Mouse (Mus musculus) MEL (cell line): Measurements from ENCODE around the gene Eif3b. TPM values are rescaled to one million over a fixed set of nuclear protein-coding genes. Genes with fewer than 3 reads are reported as not detected.

Experiments
- DNase-seq: peaks from one replicate; pipeline ENCODE4 v3.0.0; 2011; ENCODE audit warnings: low read depth, low spot score
- H3K27ac ChIP-seq: 2 replicates; pipeline ENCODE4 v1.5.1; 2012; ENCODE audit warnings: low read depth, mild to moderate bottlenecking, control low read depth, low read length, moderate library complexity; ENCODE audit not compliant: control insufficient read depth
- H3K27me3 ChIP-seq, 2 experiments: fragments of 150-350 bp in 1 of 2; sonication (generic) in 1 of 2; 2 replicates each; pipeline ENCODE4 v1.6.1; 2012; ENCODE audit warnings: low read length in 2 of 2, mild to moderate bottlenecking in 2 of 2, improper control_type of control experiment in 1 of 2, moderate library complexity in 1 of 2; ENCODE audit not compliant: insufficient read depth in 2 of 2, control insufficient read depth in 1 of 2
- H3K36me3 ChIP-seq, 2 experiments: 2 replicates each; pipeline ENCODE4 v1.6.1; 2012 to 2014; ENCODE audit warnings: low read length in 2 of 2, improper control_type of control experiment in 1 of 2, inconsistent platforms in 1 of 2, mild to moderate bottlenecking in 1 of 2; ENCODE audit not compliant: insufficient read depth in 2 of 2, control insufficient read depth in 1 of 2
- H3K4me1 ChIP-seq, 2 experiments: fragments of 150-350 bp in 1 of 2; sonication (generic) in 1 of 2; 2 replicates each; pipeline ENCODE4 v1.6.1; 2012; ENCODE audit warnings: low read length in 2 of 2, improper control_type of control experiment in 1 of 2, mild to moderate bottlenecking in 1 of 2; ENCODE audit not compliant: insufficient read depth in 2 of 2, control insufficient read depth in 1 of 2
- H3K4me3 ChIP-seq, 2 experiments: fragments of 150-350 bp in 1 of 2; sonication (generic) in 1 of 2; 2 replicates each; pipeline ENCODE4 v1.5.1; 2012; ENCODE audit warnings: low read depth in 2 of 2, low read length in 2 of 2, mild to moderate bottlenecking in 2 of 2, moderate library complexity in 2 of 2, control low read depth in 1 of 2, improper control_type of control experiment in 1 of 2; ENCODE audit not compliant: control insufficient read depth in 1 of 2, insufficient read depth in 1 of 2
- H3K79me2 ChIP-seq: 2 replicates; pipeline ENCODE4 v1.6.1; 2012; ENCODE audit warnings: mild to moderate bottlenecking, low read length, moderate library complexity; ENCODE audit not compliant: control insufficient read depth, poor library complexity, insufficient read depth
- H3K9ac ChIP-seq: 2 replicates; pipeline ENCODE4 v1.6.1; 2012; ENCODE audit warnings: low read depth, mild to moderate bottlenecking, control low read depth, low read length, moderate library complexity; ENCODE audit not compliant: control insufficient read depth, poor library complexity, severe bottlenecking
- H3K9me3 ChIP-seq: fragments of 150-350 bp; sonication (generic); replicated peaks from 2 replicates; pipeline ENCODE4 v1.6.1; 2012; ENCODE audit warnings: mild to moderate bottlenecking, low read length, improper control_type of control experiment, moderate library complexity; ENCODE audit not compliant: insufficient read depth
- CTCF ChIP-seq, 3 experiments: IDR thresholded peaks in 2 of 3; conservative IDR thresholded peaks in 1 of 3; 2 replicates each; pipeline ENCODE4 v1.5.1; 2011 to 2012; ENCODE audit warnings: low read length in 3 of 3, low read depth in 2 of 3, mild to moderate bottlenecking in 2 of 3, improper control_type of control experiment in 1 of 3, inconsistent platforms in 1 of 3, mixed read lengths in 1 of 3, moderate library complexity in 1 of 3; ENCODE audit not compliant: control insufficient read depth in 1 of 3, insufficient read depth in 1 of 3, poor library complexity in 1 of 3, severe bottlenecking in 1 of 3
- EP300 ChIP-seq, 2 experiments: IDR thresholded peaks; 2 replicates each; pipeline ENCODE4 v1.6.1; 2011; ENCODE audit warnings: improper control_type of control experiment in 2 of 2, low read length in 2 of 2, low read depth in 1 of 2, mild to moderate bottlenecking in 1 of 2
- GABPA ChIP-seq: IDR thresholded peaks from 2 replicates; pipeline ENCODE4 v1.6.1; 2012; ENCODE audit warnings: low read depth, mild to moderate bottlenecking, inconsistent platforms, low read length, improper control_type of control experiment, moderate library complexity
- GATA1 ChIP-seq: IDR thresholded peaks from 2 replicates; pipeline ENCODE4 v1.6.1; 2011; ENCODE audit warnings: low read depth, low read length, improper control_type of control experiment
- HCFC1 ChIP-seq: IDR thresholded peaks from 2 replicates; pipeline ENCODE4 v1.6.1; 2012; ENCODE audit warnings: low read depth, mild to moderate bottlenecking, inconsistent platforms, low read length, improper control_type of control experiment, moderate library complexity
- JUND ChIP-seq: IDR thresholded peaks from 2 replicates; pipeline ENCODE4 v1.6.1; 2011; ENCODE audit warnings: low read depth, mild to moderate bottlenecking, improper control_type of control experiment, low read length
- MAFK ChIP-seq: IDR thresholded peaks from 2 replicates; pipeline ENCODE4 v1.6.1; 2011; ENCODE audit warnings: low read depth, mild to moderate bottlenecking, low read length, improper control_type of control experiment, borderline replicate concordance
- MEF2A ChIP-seq: IDR thresholded peaks from 2 replicates; pipeline ENCODE4 v1.6.1; 2014; ENCODE audit warnings: low read depth, mild to moderate bottlenecking, inconsistent platforms, low read length, improper control_type of control experiment; ENCODE audit not compliant: poor library complexity, insufficient replicate concordance, severe bottlenecking; ENCODE audit errors: extremely low read depth
- MXI1 ChIP-seq: IDR thresholded peaks from 2 replicates; pipeline ENCODE4 v1.6.1; 2011; ENCODE audit warnings: mild to moderate bottlenecking, low read depth, low read length, improper control_type of control experiment
- MYB ChIP-seq: IDR thresholded peaks from 2 replicates; pipeline ENCODE4 v1.6.1; 2011; ENCODE audit warnings: mild to moderate bottlenecking, low read depth, low read length, improper control_type of control experiment
- NRF1 ChIP-seq: IDR thresholded peaks from 2 replicates; pipeline ENCODE4 v1.6.1; 2014; ENCODE audit warnings: low read depth, mild to moderate bottlenecking, inconsistent platforms, low read length, improper control_type of control experiment, moderate library complexity; ENCODE audit not compliant: poor library complexity, insufficient read depth, severe bottlenecking
- POLR2AphosphoS2 ChIP-seq: IDR thresholded peaks from 2 replicates; pipeline ENCODE4 v1.6.1; 2011; ENCODE audit warnings: low read length, improper control_type of control experiment
- POLR2AphosphoS5 ChIP-seq: IDR thresholded peaks from 2 replicates; pipeline ENCODE4 v1.6.1; 2012; ENCODE audit warnings: low read depth, borderline replicate concordance, mild to moderate bottlenecking, inconsistent platforms, low read length, moderate library complexity, mixed read lengths
- RAD21 ChIP-seq: IDR thresholded peaks from 2 replicates; pipeline ENCODE4 v1.6.1; 2011; ENCODE audit warnings: mild to moderate bottlenecking, low read depth, low read length, improper control_type of control experiment
- SIN3A ChIP-seq: IDR thresholded peaks from 2 replicates; pipeline ENCODE4 v1.6.1; 2012; ENCODE audit warnings: low read length, improper control_type of control experiment, inconsistent platforms
- SMC3 ChIP-seq: IDR thresholded peaks from 2 replicates; pipeline ENCODE4 v1.6.1; 2011; ENCODE audit warnings: low read depth, low read length, improper control_type of control experiment
- TBP ChIP-seq: IDR thresholded peaks from 2 replicates; pipeline ENCODE4 v1.8.0; 2011; ENCODE audit warnings: low read depth, low read length, improper control_type of control experiment
- TCF12 ChIP-seq: IDR thresholded peaks from 2 replicates; pipeline ENCODE4 v1.6.1; 2014; ENCODE audit warnings: low read depth, mild to moderate bottlenecking, inconsistent platforms, low read length, improper control_type of control experiment, moderate library complexity
- UBTF ChIP-seq: IDR thresholded peaks from 2 replicates; pipeline ENCODE4 v1.6.1; 2012; ENCODE audit warnings: low read depth, mild to moderate bottlenecking, inconsistent platforms, low read length, improper control_type of control experiment, moderate library complexity, borderline replicate concordance; ENCODE audit not compliant: insufficient read depth
- ZC3H11A ChIP-seq: IDR thresholded peaks from 2 replicates; pipeline ENCODE4 v1.6.1; 2012; ENCODE audit warnings: low read depth, mild to moderate bottlenecking, inconsistent platforms, low read length, improper control_type of control experiment
- ZMIZ1 ChIP-seq: IDR thresholded peaks from 2 replicates; pipeline ENCODE4 v1.6.1; 2012; ENCODE audit warnings: low read depth, mild to moderate bottlenecking, inconsistent platforms, low read length, improper control_type of control experiment, moderate library complexity
- polyA plus RNA-seq, 2 experiments: library from polyadenylated mRNA; stranded (reverse) in 1 of 2; unstranded in 1 of 2; fragments of >175 nt in 1 of 2; fragments of >200 nt in 1 of 2; gene quantifications; 2 replicates each; pipeline versions ENCODE4 v1.2.1 to v1.2.4; 2012; ENCODE audit warnings: low replicate concordance in 2 of 2, low read depth in 1 of 2; ENCODE audit not compliant: insufficient read length in 2 of 2, insufficient read depth in 1 of 2, missing spikeins in 1 of 2
- total RNA-seq: library from RNA; depleted of rRNA; stranded (reverse); fragments of 300-350 nt; gene quantifications from 2 replicates; pipeline ENCODE4 v1.2.3, GENCODE M21; 2012

The Eif3b gene
- total and polyA plus RNA-seq, 3 experiments: 303 to 580 (median 376) TPM

DNA sequence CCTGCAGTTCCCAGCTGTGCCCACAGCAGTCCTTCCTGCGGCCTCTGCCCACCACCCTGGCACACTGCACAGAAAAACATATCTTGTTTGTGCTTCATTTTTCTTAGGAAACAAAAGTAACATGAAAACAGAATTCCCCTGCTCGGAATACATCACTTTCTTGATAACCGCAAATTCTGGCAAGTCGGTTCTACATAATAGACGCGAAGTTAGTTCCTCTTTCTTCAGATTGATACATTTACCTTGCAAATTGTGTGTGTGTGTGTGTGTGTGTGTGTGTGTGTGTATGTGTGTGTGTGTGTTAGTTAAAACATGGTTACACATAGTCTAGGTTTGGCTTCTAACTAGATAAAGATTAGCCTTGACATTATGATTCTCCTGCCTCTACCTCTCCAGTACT lies 36.4 kb upstream of the Eif3b start:
- Histone ChIP-seq H3K27me3 (no peaks in the 10 kb centered on the region), H3K4me1 (peaks cover 0 to 23% of the 10 kb centered on the region in 2 experiments; a peak in 3 of 4 replicates)
- TF ChIP-seq GABPA: no peak
- TF ChIP-seq TBP: no peak
- no peak for TF ChIP-seq POLR2AphosphoS5
- TF ChIP-seq MEF2A: no peak
- no peak for TF ChIP-seq JUND
- TF ChIP-seq ZMIZ1: no peak
- no peak for TF ChIP-seq SIN3A
- no peak for TF ChIP-seq HCFC1
- no peak for TF ChIP-seq RAD21
- TF ChIP-seq MYB: no peak
- TF ChIP-seq NRF1: no peak
- TF ChIP-seq EP300 (IDR thresholded peaks at IDR 0.05; ENCODE audit: low read depth in 1 of 2, low read length in 2 of 2): no peak
- no peak for TF ChIP-seq MXI1
- no peak for TF ChIP-seq SMC3
- TF ChIP-seq, all 39 proteins: peak for 0
- H3K79me2 ChIP-seq: peaks cover 16% of the 10 kb centered on the region
- no peak overlapping the region for H3K4me3 ChIP-seq
- peak; percentile 55 for DNase-seq
- peaks cover 0 to 16% of the 10 kb centered on the region in 2 experiments; a peak in 2 of 4 replicates for H3K36me3 ChIP-seq
- no peak overlapping the region for H3K27ac ChIP-seq
- no peaks in the 10 kb centered on the region for H3K9me3 ChIP-seq
- H3K9ac ChIP-seq: no peak overlapping the region

DNA sequence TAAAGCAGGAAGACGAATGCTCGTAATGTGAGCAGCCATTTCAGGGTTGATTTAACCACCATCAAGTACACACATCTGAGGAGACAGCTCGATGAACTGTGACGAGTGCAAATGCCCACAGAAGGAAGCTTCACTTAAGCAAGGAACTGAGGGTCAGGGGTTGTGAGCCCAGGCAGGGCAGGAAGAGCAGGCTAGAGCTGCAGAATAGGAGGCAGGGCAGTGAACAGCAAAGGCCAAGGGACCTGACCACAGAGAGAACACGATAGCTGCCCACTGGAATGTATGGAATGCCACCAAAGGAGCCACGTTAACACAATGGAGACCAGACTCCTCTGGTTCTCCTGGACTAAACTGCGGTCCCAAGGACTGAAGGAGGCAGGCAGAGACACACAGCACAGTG lies 35.6 kb upstream of the Eif3b start:
- no peak for DNase-seq
- Histone ChIP-seq H3K36me3 (peaks cover 0 to 15% of the 10 kb centered on the region in 2 experiments; a peak in 2 of 4 replicates), H3K9ac (no peak overlapping the region), H3K27me3 (no peaks in the 10 kb centered on the region), H3K79me2 (peaks cover 19% of the 10 kb centered on the region), H3K4me3 (no peak overlapping the region), H3K27ac (no peak overlapping the region), H3K9me3 (no peaks in the 10 kb centered on the region), H3K4me1 (peaks cover 0 to 26% of the 10 kb centered on the region in 2 experiments; a peak in 3 of 4 replicates)
- no peak for TF ChIP-seq GATA1
- no peak for TF ChIP-seq UBTF
- no peak for TF ChIP-seq CTCF (IDR thresholded peaks at IDR 0.05 in 2 of 3, conservative IDR thresholded peaks at IDR 0.05 in 1 of 3; ENCODE audit: control insufficient read depth in 1 of 3, insufficient read depth in 1 of 3, low read depth in 2 of 3, low read length in 3 of 3, poor library complexity in 1 of 3, severe bottlenecking in 1 of 3)
- no peak for TF ChIP-seq POLR2AphosphoS2
- no peak for TF ChIP-seq ZC3H11A
- no peak for TF ChIP-seq JUND
- TF ChIP-seq TCF12: no peak
- TF ChIP-seq MAFK: no peak
- no peak for TF ChIP-seq GABPA
